Mouse (Mus musculus): Measurements from ENCODE around the gene Arhgef28.

DNA sequence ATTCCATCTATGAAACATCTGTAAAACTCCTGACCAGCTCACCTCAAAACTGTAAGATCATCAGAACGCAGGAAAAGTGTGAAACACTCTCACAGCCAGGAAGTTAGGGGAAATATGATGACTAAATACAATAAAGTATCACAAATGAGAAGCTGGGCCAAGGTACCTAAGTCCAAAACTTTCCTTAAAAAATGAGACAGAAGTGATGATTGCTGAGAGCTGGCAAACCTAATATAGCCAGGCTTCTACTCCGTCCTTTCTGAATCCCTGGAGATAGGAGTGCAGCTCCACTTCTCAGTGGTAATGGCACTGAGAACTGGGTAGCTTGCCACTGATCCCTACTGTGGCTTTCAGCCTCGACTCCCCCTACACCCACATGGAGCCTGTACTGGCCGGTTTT, 184.3 kb downstream of the Arhgef28 start:
- TF ChIP-seq POLR2A (IDR thresholded peaks at IDR 0.05; ENCODE audit: insufficient read depth, low read length) (no peak), CTCF (IDR thresholded peaks at IDR 0.05; ENCODE audit: low read depth, low read length) (no peak)
